Mouse (Mus musculus): ENCODE measurements around the gene Reps2.

- TF ChIP-seq EP300 (IDR thresholded peaks at IDR 0.05; ENCODE audit: insufficient read depth, low read depth, low read length) (no peak), CTCF (IDR thresholded peaks at IDR 0.05; ENCODE audit: low read depth, low read length) (no peak), POLR2A (IDR thresholded peaks at IDR 0.05; ENCODE audit: insufficient read depth, low read length) (no peak)
Observed at GRCm38 (mm10) chrX:162618547-162618946, 24.9 kb downstream of the Reps2 start.
